Mouse (Mus musculus) embryo, embryonic 10.5 days (tissue): Measurements from ENCODE around the gene Sbk1.
A peak's percentile ranks its signal among the peaks of the same experiment; 100 is the strongest.
"Not testable (repeated sequence)": the region's sequence is repeated elsewhere in the genome, so short reads cannot be mapped to it uniquely, and the experiment has no call there.

ENCODE experiments used
- DNase-seq: peaks from one replicate; pipeline ENCODE4 v3.0.0-alpha.2; 2015; ENCODE audit warnings: low spot score

Sbk1 gene

GRCm38 (mm10) chr7:126265949-126266348 is 6.5 kb upstream of the Sbk1 start:
- DNase-seq, result no peak

- peak; percentile 35 for DNase-seq
These were observed 6.0 kb upstream of the Sbk1 start for GRCm38 (mm10) chr7:126266372-126266870.

- DNase-seq, result no peak
These were observed 4.8 kb upstream of the Sbk1 start for GRCm38 (mm10) chr7:126267606-126268005.

- peak; percentile 65 for DNase-seq
These were observed 422 bp downstream of the Sbk1 start for GRCm38 (mm10) chr7:126272770-126273311.

GRCm38 (mm10) chr7:126273351-126274042 is 1.1 kb downstream of the Sbk1 start:
- peak; percentile 31 for DNase-seq

- DNase-seq, result peak; percentile 29
These were observed 1.7 kb downstream of the Sbk1 start for GRCm38 (mm10) chr7:126274137-126274536.

GRCm38 (mm10) chr7:126274626-126275025 is 2.2 kb downstream of the Sbk1 start:
- no peak for DNase-seq

GRCm38 (mm10) chr7:126275711-126276110 is 3.3 kb downstream of the Sbk1 start:
- no peak for DNase-seq

- no peak for DNase-seq
These were observed 3.9 kb downstream of the Sbk1 start for GRCm38 (mm10) chr7:126276297-126276696.

- no peak for DNase-seq
These were observed 5.3 kb downstream of the Sbk1 start for GRCm38 (mm10) chr7:126277536-126278295.

- no peak for DNase-seq
These were observed 6.4 kb downstream of the Sbk1 start for GRCm38 (mm10) chr7:126278799-126279198.

- no peak for DNase-seq
These were observed 7.5 kb downstream of the Sbk1 start for GRCm38 (mm10) chr7:126279774-126280482.

- no peak for DNase-seq
These were observed 8.3 kb downstream of the Sbk1 start for GRCm38 (mm10) chr7:126280696-126281095.

- no peak for DNase-seq
These were observed 9.7 kb downstream of the Sbk1 start for GRCm38 (mm10) chr7:126281876-126282682.

GRCm38 (mm10) chr7:126282683-126282990 is 10.2 kb downstream of the Sbk1 start:
- not testable (repeated sequence) for DNase-seq

- no peak for DNase-seq
These were observed 11.6 kb downstream of the Sbk1 start for GRCm38 (mm10) chr7:126284021-126284420.

- no peak for DNase-seq
These were observed 12.0 kb downstream of the Sbk1 start for GRCm38 (mm10) chr7:126284441-126284840.

GRCm38 (mm10) chr7:126284865-126285264 is 12.4 kb downstream of the Sbk1 start:
- no peak for DNase-seq

- DNase-seq, result no peak
These were observed 13.1 kb downstream of the Sbk1 start for GRCm38 (mm10) chr7:126285293-126286211.

GRCm38 (mm10) chr7:126286311-126286710 is 13.9 kb downstream of the Sbk1 start:
- DNase-seq, result no peak
